Mouse (Mus musculus): Measurements from ENCODE around the gene Mlx. TPM values are rescaled to one million over a fixed set of nuclear protein-coding genes. Genes with fewer than 3 reads are reported as not detected.
A peak's percentile ranks its signal among the peaks of the same experiment; 100 is the strongest.

Mlx gene
- polyA plus RNA-seq, 1 experiment = 53.8 TPM

GRCm38 (mm10) chr11:101080421-101080820, 6.7 kb upstream of the Mlx start:
- no peak overlapping the region for H3K27ac ChIP-seq (ENCODE audit: insufficient read depth, low read depth, low read length)
- TF ChIP-seq POLR2A (IDR thresholded peaks at IDR 0.05; ENCODE audit: borderline replicate concordance, low read depth, low read length) (no peak), CTCF (IDR thresholded peaks at IDR 0.05; ENCODE audit: low read depth, low read length) (no peak)
- peaks cover 15% of the 10 kb centered on the region for H3K4me1 ChIP-seq (ENCODE audit: control insufficient read depth, insufficient read depth, low read length)
- H3K4me3 ChIP-seq (ENCODE audit: insufficient read depth, low read length) = no peak overlapping the region

DNA sequence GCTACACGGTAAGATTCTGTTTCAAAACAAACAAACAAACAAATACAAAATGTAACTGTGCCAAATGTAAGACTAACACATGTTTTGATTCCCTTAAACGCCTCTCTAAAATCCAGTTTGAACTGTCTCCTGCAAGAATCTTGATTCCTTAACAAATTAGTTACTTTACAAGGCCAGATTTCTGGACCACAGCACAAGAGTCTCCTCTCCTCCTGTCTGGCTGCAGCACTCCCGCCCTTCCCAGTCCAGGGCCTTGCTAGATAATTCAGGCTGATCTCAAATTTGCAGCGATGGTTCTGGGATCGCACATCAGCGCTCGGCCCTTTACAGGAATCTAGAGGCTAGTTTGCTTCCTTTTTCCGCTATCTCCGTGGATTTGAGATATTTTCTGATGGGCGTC, 5.4 kb upstream of the Mlx start:
- peaks cover 27% of the 10 kb centered on the region for H3K4me1 ChIP-seq (ENCODE audit: control insufficient read depth, insufficient read depth, low read length)
- peak overlapping the region; percentile 82 for H3K27ac ChIP-seq (ENCODE audit: insufficient read depth, low read depth, low read length)
- peak overlapping the region; percentile 82 for H3K4me3 ChIP-seq (ENCODE audit: insufficient read depth, low read length)
- TF ChIP-seq CTCF (IDR thresholded peaks at IDR 0.05; ENCODE audit: low read depth, low read length) = no peak
- no peak for TF ChIP-seq POLR2A (IDR thresholded peaks at IDR 0.05; ENCODE audit: borderline replicate concordance, low read depth, low read length)

- H3K4me1 ChIP-seq (ENCODE audit: control insufficient read depth, insufficient read depth, low read length) = peaks cover 27% of the 10 kb centered on the region
- no peak for TF ChIP-seq POLR2A (IDR thresholded peaks at IDR 0.05; ENCODE audit: borderline replicate concordance, low read depth, low read length)
- no peak for TF ChIP-seq CTCF (IDR thresholded peaks at IDR 0.05; ENCODE audit: low read depth, low read length)
- H3K27ac ChIP-seq (ENCODE audit: insufficient read depth, low read depth, low read length) = peak within 1 kb of the TSS; percentile 89
- H3K4me3 ChIP-seq (ENCODE audit: insufficient read depth, low read length) = peak within 1 kb of the TSS; percentile 82
Observed at GRCm38 (mm10) chr11:101082208-101083082, 4.6 kb upstream of the Mlx start, which contains the start of gene Coasy. Gene Coasy, plus strand, starts transcription at chr11:101082565.

DNA sequence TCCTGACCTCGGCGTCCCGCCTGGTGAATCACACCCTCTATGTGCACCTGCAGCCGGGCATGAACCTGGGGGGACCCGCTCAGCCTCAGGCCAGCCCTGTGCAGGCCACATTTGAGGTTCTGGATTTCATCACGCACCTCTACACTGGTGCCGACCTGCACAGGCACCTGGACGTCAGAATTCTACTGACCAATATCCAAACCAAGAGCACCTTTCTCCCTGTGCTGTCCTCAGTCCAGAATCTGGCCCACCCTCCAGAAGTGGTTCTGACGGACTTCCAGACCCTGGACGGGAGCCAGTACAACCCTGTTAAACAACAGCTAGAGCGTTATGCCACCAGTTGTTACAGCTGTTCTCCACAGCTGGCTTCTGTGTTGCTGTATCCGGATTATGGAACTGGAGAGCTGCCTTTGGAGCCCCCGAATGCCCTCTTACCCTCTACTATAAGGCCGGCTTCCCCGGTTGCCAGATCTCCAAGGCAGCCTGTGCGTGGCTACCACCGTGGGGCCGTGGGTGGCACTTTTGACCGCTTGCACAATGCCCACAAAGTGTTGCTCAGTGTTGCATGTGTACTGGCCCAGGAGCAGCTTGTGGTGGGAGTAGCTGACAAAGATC, 3.9 kb upstream of the Mlx start:
- H3K4me3 ChIP-seq (ENCODE audit: insufficient read depth, low read length) = peak overlapping the region; percentile 79
- peak overlapping the region; percentile 89 for H3K27ac ChIP-seq (ENCODE audit: insufficient read depth, low read depth, low read length)
- peaks cover 32% of the 10 kb centered on the region for H3K4me1 ChIP-seq (ENCODE audit: control insufficient read depth, insufficient read depth, low read length)
- TF ChIP-seq CTCF (IDR thresholded peaks at IDR 0.05; ENCODE audit: low read depth, low read length) (no peak), POLR2A (IDR thresholded peaks at IDR 0.05; ENCODE audit: borderline replicate concordance, low read depth, low read length) (no peak)

DNA sequence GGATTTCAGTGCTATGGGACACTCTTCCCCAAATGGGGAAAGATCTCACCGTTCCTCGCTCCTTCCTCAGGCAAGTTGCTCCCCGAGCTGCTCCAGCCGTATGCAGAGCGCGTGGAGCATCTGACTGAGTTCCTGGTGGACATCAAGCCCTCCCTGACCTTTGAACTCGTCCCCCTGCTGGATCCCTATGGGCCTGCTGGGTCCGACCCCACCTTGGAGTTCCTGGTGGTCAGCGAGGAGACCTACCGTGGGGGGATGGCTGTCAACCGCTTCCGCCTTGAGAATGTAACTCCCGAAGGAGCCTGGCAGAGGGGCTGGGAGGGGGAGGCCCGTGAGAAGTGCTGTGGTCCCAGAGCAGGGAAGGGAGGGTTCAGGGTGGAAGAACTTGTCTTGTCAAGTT, 2.8 kb upstream of the Mlx start:
- H3K27ac ChIP-seq (ENCODE audit: insufficient read depth, low read depth, low read length) = no peak overlapping the region

GRCm38 (mm10) chr11:101084811-101085210, 2.3 kb upstream of the Mlx start:
- H3K27ac ChIP-seq (ENCODE audit: insufficient read depth, low read depth, low read length) = no peak overlapping the region
- H3K4me1 ChIP-seq (ENCODE audit: control insufficient read depth, insufficient read depth, low read length) = peaks cover 33% of the 10 kb centered on the region
- TF ChIP-seq CTCF (IDR thresholded peaks at IDR 0.05; ENCODE audit: low read depth, low read length) (no peak), POLR2A (IDR thresholded peaks at IDR 0.05; ENCODE audit: borderline replicate concordance, low read depth, low read length) (no peak)
- no peak overlapping the region for H3K4me3 ChIP-seq (ENCODE audit: insufficient read depth, low read length)

More for the DNA sequence above, 2.8 kb upstream of the Mlx start:
- Histone ChIP-seq H3K4me1 (ENCODE audit: control insufficient read depth, insufficient read depth, low read length) (peaks cover 33% of the 10 kb centered on the region), H3K4me3 (ENCODE audit: insufficient read depth, low read length) (no peak overlapping the region)
- no peak for TF ChIP-seq POLR2A (IDR thresholded peaks at IDR 0.05; ENCODE audit: borderline replicate concordance, low read depth, low read length)
- TF ChIP-seq CTCF (IDR thresholded peaks at IDR 0.05; ENCODE audit: low read depth, low read length) = no peak

DNA sequence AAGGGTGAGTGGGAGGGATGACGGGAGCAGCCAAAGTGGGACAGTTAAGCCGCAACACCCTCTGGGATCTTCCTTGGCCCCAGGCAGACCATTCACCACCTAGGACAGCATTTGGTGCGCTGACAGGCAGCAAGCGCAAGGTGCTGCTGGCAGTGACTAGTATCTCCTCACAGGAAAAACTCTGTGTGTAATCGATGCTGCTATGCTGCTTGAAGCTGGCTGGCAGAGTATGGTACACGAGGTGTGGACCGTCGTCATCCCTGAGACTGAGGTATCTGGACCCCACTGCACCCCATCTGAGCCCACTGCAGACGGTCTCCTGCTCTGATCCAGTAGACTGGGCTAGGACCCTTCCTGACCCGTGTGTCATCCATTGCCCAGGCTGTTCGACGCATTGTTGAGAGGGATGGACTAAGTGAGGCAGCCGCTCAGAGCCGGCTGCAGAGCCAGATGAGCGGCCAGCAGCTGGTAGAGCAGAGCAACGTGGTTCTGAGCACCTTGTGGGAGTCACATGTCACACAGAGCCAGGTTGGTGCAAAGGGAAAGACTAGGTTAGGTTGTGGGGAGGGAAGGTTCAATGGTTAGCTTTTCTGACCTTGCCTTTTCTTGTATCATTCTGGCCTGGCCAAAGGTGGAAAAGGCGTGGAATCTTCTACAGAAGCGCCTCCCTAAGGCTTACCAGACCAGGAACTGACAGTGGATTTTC, 1.3 kb upstream of the Mlx start:
- TF ChIP-seq CTCF (IDR thresholded peaks at IDR 0.05; ENCODE audit: low read depth, low read length) (no peak), POLR2A (IDR thresholded peaks at IDR 0.05; ENCODE audit: borderline replicate concordance, low read depth, low read length) (no peak)
- no peak overlapping the region for H3K4me3 ChIP-seq (ENCODE audit: insufficient read depth, low read length)

DNA sequence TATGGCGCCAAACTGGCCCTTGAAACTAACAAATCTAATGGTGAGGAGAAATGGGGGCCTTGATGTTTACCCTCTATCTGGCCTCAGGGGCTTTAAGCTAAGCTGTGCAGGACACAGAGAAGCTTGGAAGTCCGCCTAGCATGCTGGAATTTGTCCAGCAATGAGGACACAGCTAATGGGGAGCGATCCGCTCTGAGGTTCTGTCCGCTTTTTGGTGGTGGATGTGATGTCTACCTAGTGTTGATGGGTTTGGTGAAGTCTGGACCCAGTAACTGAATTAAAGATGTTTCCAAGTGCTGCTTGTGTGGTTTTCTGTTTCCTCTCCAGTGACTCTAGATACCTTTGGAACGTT, 778 bp upstream of the Mlx start:
- H3K27ac ChIP-seq (ENCODE audit: insufficient read depth, low read depth, low read length) = peak overlapping the region; percentile 53
- H3K4me1 ChIP-seq (ENCODE audit: control insufficient read depth, insufficient read depth, low read length) = peaks cover 27% of the 10 kb centered on the region
- peak overlapping the region; percentile 80 for H3K4me3 ChIP-seq (ENCODE audit: insufficient read depth, low read length)
- no peak for TF ChIP-seq POLR2A (IDR thresholded peaks at IDR 0.05; ENCODE audit: borderline replicate concordance, low read depth, low read length)
- TF ChIP-seq CTCF (IDR thresholded peaks at IDR 0.05; ENCODE audit: low read depth, low read length) = no peak

More for the DNA sequence above, 1.3 kb upstream of the Mlx start:
- Histone ChIP-seq H3K4me1 (ENCODE audit: control insufficient read depth, insufficient read depth, low read length) (peaks cover 32% of the 10 kb centered on the region), H3K27ac (ENCODE audit: insufficient read depth, low read depth, low read length) (no peak overlapping the region)

DNA sequence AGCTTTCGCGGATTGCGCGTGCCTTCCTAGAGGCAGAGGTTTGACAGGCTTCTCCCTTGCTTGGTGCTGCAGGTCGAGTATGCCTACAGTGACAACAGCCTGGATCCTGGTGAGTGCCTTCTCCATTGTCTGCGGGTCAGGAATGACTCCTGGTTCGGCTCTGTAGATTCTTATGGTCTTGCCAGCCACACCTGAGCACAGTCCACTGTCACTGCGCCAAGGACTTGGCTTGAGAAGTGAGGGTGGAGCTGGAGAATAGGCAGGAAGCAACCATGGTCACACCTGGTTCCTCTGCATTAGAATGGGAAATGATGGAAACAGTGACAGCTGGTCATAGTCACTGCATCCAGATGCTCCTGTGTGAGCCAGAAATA, 592 bp downstream of the Mlx start:
- Histone ChIP-seq H3K4me1 (ENCODE audit: control insufficient read depth, insufficient read depth, low read length) (peaks cover 26% of the 10 kb centered on the region), H3K4me3 (ENCODE audit: insufficient read depth, low read length) (peak overlapping the region; percentile 80), H3K27ac (ENCODE audit: insufficient read depth, low read depth, low read length) (no peak overlapping the region)
- TF ChIP-seq CTCF (IDR thresholded peaks at IDR 0.05; ENCODE audit: low read depth, low read length) (no peak), POLR2A (IDR thresholded peaks at IDR 0.05; ENCODE audit: borderline replicate concordance, low read depth, low read length) (no peak)

Measured in bone marrow macrophage, adult 2 months (primary cell).